Mouse (Mus musculus) urinary bladder, adult 18-20 months (tissue): ENCODE measurements around the gene Bach2.

Source experiments
- DNase-seq, 2 experiments: peaks; one replicate each; pipeline ENCODE4 v3.0.0; 2022; ENCODE audit warnings: low spot score in 2 of 2, mixed read lengths in 2 of 2

The Bach2 gene

GRCm38 (mm10) chr4:32328561-32328960 is 90.0 kb downstream of the Bach2 start:
- no peak for DNase-seq

- DNase-seq: no peak
These were observed 92.1 kb downstream of the Bach2 start for GRCm38 (mm10) chr4:32330584-32331314.

- no peak for DNase-seq
These were observed 93.4 kb downstream of the Bach2 start for GRCm38 (mm10) chr4:32332028-32332427.

- no peak for DNase-seq
These were observed 95.5 kb downstream of the Bach2 start for GRCm38 (mm10) chr4:32334131-32334530.

DNA sequence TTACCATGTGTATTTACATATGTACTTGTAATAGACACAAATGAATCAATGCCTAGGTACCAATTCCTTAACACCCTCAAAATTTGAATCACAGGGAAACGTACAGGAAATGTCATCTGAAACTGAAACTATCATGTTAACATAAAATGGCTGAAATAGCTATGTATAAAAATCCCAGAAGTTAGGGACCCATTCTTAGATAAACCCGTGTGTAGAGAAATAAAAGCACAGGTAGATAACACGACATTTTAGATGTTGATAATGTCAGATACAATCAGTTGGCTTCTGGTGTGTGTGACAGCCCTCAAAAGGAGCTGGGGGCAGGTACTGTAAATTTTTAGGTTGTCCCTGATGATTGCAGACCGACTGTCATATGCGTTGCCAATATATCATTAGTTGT is 96.2 kb downstream of the Bach2 start:
- DNase-seq: no peak

DNA sequence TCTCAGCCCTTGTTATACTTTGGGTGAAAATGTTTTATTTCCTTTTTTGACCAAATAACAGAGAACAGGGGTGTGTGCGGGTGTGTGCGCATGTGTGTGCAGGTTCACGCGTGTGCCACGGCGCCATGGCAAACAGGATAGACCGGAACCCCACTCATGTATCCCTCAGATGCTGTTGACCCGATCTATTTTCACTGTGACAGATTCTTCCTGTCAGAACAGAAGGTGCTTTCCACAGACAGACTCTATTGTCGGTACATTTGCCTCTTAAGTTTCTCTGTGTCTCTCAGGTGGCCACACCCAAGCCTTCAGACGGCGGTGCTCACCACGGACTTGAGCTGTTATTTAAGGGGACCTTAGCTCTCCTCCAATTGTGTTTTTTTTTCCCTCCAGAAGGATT is 97.1 kb downstream of the Bach2 start:
- DNase-seq: no peak

- DNase-seq: no peak
These were observed 98.0 kb downstream of the Bach2 start for GRCm38 (mm10) chr4:32336642-32337041.

- peak; percentile 32 to 36 for DNase-seq
These were observed 99.0 kb downstream of the Bach2 start for GRCm38 (mm10) chr4:32337638-32338037.

DNA sequence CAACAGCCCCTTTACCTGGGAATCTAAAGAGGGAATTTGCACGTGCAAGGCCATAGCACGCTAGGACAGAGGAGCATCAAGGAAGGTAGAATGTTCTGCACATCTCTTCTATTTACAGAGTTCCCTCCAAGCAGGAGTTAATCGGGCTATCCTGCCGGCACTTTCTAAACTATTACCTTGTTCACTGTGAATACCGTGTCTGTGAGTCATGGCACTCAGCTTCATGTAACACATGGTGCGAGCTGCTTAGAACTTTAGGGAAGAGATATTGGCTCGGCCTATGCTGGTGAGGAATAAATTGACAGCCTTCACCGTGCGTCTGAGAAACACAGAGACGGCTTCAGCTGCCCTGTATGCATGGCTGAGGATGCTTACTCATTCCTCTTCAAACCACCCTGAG is 99.8 kb downstream of the Bach2 start:
- no peak for DNase-seq

GRCm38 (mm10) chr4:32340844-32341243 is 102.2 kb downstream of the Bach2 start:
- DNase-seq: no peak

DNA sequence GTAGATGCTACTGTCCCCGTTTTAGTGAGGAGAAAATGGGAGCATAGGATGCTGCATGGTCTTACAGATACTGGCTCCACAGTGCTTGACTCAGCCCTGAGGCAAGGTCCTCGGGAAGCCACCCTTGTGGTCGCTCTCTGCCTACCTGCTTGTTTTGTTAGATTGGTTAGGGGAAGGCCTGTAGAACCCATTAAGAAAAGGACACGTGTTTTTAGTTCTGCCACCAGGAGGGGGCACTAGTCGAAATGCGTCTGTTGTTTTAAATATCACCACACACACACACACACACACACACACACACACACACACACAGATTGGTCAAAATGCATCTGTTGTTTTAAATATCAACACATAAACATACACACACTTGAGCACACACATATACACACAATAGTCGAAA is 103.7 kb downstream of the Bach2 start:
- no peak for DNase-seq

DNA sequence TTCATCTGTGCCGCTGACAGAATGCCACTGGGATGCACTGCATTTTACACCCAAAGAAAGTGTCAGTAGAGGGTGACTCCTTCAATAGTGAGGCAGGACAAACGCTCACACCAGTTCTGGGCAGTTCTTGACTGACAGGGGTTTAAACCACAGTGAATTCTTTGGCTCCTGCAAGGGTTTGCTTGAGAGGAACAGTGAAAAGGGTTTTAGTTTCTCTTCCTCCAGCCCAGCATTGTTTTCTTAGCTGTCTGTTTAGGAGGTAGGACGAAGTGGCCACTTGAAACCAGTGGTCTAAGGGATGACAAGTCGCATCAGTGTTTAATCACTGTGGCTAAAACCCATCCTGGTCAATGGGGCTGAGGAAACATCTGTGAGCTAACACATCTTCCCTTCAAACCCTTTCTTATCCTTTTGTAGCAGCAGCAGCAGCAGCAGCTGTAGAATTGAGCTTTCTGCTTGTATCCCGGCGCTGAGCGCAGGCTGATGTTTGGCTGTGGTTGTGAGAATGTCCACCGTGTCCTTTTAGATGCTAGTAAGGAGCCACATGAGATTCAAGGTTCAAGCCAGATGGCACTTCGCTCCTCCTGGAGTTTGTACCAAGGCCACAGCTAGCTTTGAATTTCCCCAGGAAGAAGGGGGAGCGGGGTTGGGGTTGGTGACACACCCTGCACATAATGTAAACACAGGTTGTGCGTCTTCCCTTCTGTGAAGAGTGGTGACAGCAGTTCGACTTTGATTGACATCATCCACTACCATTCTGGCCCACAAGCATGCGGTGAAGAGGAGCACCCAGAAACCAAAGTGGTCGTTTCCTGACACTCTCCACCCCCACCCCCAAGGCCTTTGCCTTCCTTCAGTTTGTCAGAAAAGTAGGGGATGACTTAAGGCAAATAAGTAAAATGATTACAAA is 104.9 kb downstream of the Bach2 start:
- DNase-seq: no peak

DNA sequence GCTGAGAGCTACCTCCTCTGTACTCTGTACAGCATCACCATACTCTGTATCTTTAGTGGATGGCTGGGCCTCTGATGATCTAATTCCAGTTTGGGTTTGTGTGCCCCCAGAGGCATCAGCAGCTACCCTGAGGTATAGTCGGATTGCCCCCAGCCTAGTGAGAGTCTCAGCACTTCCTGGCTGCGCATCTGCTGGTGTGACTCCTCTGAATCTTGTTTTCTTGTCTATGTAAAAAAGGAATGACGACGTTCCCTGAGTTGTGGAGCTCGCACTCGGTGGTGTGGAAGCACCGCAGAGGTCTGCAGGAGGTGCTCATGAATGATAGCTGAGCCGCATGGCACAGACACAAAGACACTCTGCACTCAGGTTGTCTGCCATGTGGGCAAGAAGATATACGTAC is 105.7 kb downstream of the Bach2 start:
- no peak for DNase-seq

DNA sequence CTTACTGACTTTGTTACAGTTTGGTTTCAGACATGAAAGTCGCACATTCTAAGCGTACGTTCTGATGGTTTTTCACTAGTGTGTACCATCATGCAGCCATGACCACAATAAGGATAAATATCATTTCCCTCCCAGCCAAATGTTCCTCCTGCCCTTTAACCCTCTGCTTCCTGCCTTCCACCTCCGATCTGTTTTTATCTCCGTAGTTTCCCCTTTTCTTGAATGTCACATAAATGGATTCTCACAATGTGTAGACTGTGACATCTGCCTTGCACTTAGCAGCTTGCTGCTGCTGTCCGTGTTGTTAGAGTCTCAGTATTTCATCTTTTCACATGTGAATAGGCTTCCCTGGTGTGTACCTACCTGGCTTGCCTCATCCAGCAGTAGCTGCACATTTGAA is 108.6 kb downstream of the Bach2 start:
- DNase-seq: no peak

DNA sequence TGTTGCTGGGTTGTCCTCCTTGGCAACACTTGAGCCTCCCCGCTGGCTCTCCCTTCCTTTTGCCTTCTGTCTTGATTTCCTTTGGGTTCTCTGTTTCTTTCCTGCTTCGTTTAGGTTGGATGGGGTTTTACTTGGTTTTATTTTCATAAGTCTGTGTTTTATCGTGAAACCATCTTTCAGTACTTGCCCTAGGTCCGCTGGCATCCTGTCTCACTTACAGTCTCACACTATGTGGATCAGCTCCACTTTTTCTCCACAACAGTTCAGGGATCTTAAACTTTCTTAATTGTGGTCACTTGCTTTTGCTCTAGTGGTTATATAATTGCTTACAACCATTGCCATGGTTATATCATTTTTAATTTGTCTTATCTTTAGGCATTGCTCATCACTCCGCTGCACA is 109.1 kb downstream of the Bach2 start:
- DNase-seq: no peak

- DNase-seq: no peak
These were observed 110.8 kb downstream of the Bach2 start for GRCm38 (mm10) chr4:32349361-32349760.

GRCm38 (mm10) chr4:32351236-32351635 is 112.6 kb downstream of the Bach2 start:
- DNase-seq: no peak

GRCm38 (mm10) chr4:32351661-32352246 is 113.2 kb downstream of the Bach2 start:
- no peak for DNase-seq

DNA sequence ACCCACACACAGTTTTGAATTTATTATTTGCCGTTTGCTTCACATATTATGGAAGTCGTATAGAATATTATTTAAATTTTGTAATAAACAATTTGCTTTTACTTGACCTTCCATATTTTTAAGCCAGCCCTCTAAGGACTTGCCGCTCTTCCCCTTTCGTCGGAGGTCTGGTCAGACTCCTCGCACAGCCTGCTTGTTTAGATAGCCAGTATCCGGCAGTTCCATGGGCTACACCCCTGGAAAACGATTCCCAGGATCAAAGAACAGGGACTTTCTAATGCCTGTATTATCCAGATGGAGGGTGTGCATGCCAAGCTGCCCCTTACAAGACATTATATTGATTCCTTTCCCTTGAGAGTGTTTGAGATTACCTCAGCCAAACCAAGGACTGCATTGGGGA is 113.8 kb downstream of the Bach2 start:
- DNase-seq: no peak

- DNase-seq: no peak
These were observed 114.2 kb downstream of the Bach2 start for GRCm38 (mm10) chr4:32352842-32353241.

GRCm38 (mm10) chr4:32355935-32356617 is 117.5 kb downstream of the Bach2 start:
- DNase-seq: no peak

- DNase-seq: no peak
These were observed 119.5 kb downstream of the Bach2 start for GRCm38 (mm10) chr4:32357996-32358600.
